Mouse (Mus musculus) urinary bladder, postnatal 14 days (tissue): ENCODE results near the gene Cntf.
"Not testable (repeated sequence)": the region's sequence is repeated elsewhere in the genome, so short reads cannot be mapped to it uniquely, and the experiment has no call there.

Source experiments
- DNase-seq: peaks from one replicate; pipeline ENCODE4 v3.0.0; 2021; ENCODE audit warnings: low spot score

Cntf gene

GRCm38 (mm10) chr19:12762212-12763130, 3.0 kb downstream of the Cntf start:
- peak; percentile 8 for DNase-seq

DNA sequence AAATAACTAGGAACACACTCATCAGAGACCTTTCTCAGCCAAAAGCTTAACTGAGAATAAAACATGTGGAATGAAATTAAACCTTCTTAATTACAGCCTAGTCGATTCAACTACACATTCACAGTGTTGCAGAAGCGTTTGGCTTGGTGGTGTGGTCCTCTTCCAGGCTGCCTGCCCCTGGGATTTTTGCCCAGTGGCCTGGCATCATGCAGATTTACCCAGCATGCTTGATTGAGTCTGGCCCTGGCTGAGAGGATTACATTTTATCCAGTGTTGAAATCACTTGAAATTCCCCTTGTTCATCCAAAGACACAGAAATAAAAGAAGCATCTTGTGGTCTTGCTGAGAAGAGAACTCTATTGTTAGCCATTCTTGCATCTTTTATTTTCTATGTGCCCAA, 5.8 kb downstream of the Cntf start:
- peak; percentile 11 for DNase-seq

GRCm38 (mm10) chr19:12758936-12759478, 6.4 kb downstream of the Cntf start:
- no peak for DNase-seq

- no peak for DNase-seq
Measured at GRCm38 (mm10) chr19:12756286-12756685, 9.1 kb downstream of the Cntf start.

- DNase-seq, result no peak
Measured at GRCm38 (mm10) chr19:12731950-12732349, 33.5 kb downstream of the Cntf start.

- no peak for DNase-seq
Measured at GRCm38 (mm10) chr19:12731036-12731435, 34.4 kb downstream of the Cntf start.

DNA sequence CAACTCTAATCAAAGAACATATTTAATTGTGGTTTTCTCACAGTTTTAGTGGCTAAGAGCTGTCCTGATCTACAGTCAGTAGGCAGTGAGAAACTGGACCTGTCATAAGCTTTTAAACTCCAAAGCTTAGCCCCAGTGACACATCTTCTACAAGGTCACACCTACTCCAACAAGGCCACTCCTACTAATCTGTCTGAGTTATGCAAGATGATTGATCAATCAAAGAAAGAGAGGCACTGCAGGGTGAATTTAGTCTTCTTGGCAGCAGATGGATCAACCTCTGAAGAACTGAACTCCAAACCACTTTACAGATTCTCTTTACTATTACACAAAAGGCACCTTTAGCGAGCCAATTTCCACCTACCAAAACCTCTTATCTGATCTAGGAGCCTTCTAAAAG, 39.6 kb downstream of the Cntf start:
- DNase-seq, result no peak

DNA sequence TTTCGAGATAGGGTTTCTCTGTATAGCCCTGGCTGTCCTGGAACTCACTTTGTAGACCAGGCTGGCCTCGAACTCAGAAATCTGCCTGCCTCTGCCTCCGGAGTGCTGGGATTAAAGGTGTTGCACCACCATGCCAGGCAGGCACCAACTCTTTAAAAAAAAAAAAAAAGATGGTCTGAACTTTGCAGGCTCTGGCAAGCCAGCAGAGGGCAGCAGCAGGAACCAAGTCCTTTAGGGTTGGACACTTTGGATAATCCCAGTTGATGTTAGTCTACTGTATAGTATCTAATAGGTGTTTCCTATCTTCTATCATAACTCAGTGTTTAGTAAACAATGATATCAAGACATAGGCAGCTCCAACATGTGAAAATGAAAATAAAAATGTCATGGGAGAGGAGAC, 43.1 kb downstream of the Cntf start:
- DNase-seq, result peak; percentile 58

DNA sequence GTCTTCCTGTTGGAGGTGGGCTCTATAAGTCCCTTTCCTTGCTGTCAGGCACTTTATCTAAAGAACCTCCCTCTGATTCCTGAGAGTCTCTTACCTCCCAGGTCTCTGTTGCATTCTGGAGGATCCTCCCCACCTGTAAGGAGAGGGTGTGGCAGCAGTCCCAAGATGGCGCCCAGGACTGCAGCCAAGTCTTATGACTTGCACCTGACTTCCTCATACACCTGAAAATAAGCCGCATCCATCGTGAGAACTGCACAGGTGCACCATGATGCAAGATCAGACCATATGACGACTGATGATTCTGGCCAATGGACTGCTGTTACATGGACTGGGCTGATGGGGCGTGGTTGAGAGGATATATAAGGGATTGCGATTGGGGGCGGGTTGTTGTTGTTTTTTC, 43.8 kb downstream of the Cntf start:
- not testable (repeated sequence) for DNase-seq

- not testable (repeated sequence) for DNase-seq
Measured at GRCm38 (mm10) chr19:12720919-12721318, 44.5 kb downstream of the Cntf start.

DNA sequence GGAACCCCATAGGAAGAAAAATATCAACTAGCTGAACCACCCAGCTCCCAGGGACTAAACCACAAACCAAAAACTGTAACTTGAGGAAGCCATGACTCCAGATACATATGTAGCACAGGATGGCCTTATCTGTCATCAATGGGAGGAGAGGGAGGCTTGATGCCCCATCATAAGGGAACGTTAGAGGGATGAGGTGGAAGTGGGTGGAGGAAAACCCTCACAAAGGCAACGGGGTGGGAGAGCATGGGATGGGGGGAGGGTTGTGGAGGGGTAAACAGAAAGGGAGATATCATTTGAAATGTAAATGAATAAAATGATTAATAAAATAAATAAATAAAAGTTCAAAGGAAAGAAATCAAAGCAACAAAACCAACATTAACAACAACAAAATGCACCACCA, 45.0 kb downstream of the Cntf start:
- no peak for DNase-seq

- DNase-seq, result no peak
Measured at GRCm38 (mm10) chr19:12719189-12719588, 46.2 kb downstream of the Cntf start.
